In the genomic region with DNA sequence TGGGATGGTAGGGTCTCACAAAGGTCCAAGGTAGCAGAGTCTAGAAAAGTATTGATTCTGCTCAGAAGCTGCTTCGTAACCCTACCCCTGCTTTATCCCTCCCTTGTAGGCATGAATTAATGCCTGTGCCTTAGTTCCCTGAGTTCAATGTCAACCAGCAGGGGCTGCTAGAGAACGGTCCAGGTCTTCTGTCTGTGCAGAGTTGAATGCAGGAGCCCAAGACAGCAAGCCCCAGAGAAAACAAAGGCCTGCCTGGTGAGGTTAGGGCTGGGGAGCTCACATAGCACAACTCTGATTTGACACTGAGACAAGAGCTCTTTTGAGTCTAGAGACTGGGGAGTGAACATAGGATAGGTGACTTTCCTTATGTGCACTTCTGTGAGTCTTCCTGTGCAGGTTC, we compare ENCODE assay signal across 12 mouse cellular contexts. TPM values are rescaled to one million over a fixed set of nuclear protein-coding genes. Genes with fewer than 3 reads are reported as not detected.
A peak's percentile ranks its signal among the peaks of the same experiment; 100 is the strongest.
DNase-seq lines count a peak whose midpoint lies in the region; ATAC-seq and TF ChIP-seq lines count a peak whose summit lies in the region.
"Had no signal": no experiment of that assay in that cellular context is flagged by ENCODE, and none has a peak within 500 bp of the region (broad histone marks: within the 10 kb centered on the region; RNA-seq: fewer than 3 reads in every experiment).

No protein-coding gene starts in this region.

- H3K9ac ChIP-seq in kidney, embryonic 15.5 days: no peak overlapping the region
- H3K9ac ChIP-seq in CH12.LX (ENCODE audit: insufficient read depth, low read depth): no peak overlapping the region

- TF ChIP-seq POLR2A in CH12.LX (IDR thresholded peaks at IDR 0.05; ENCODE audit: low read depth, low read length): no peak

- 38% methylated on average over 2 of the region's 2 CpGs for WGBS in kidney, embryonic 15.5 days

- no peaks in the 10 kb centered on the region; the same call in 1 of the 2 replicates for H3K79me2 ChIP-seq in CH12.LX (replicated peaks; ENCODE audit: control insufficient read depth, extremely low read depth, insufficient read depth, poor library complexity, severe bottlenecking)

- 0 out of 2 replicates have a peak, but pooled peaks cover 7% of the 10 kb centered on the region for H3K27me3 ChIP-seq in kidney, embryonic 15.5 days
- no peaks in the 10 kb centered on the region for H3K27me3 ChIP-seq in CH12.LX (replicated peaks)

- H3K36me3 ChIP-seq in kidney, embryonic 15.5 days: no peaks in the 10 kb centered on the region
- H3K36me3 ChIP-seq in CH12.LX (replicated peaks in 1 of 2; ENCODE audit: control insufficient read depth in 1 of 2, insufficient read depth in 1 of 2, low read length in 1 of 2): no peaks in the 10 kb centered on the region

- no peaks in the 10 kb centered on the region for H3K9me3 ChIP-seq in kidney, embryonic 15.5 days (replicated peaks)
- H3K9me3 ChIP-seq in CH12.LX (replicated peaks; ENCODE audit: low read length): no peaks in the 10 kb centered on the region

- ATAC-seq in kidney, embryonic 15.5 days (replicated peaks; ENCODE audit: low FRiP score): no peak
- ATAC-seq in megakaryocyte progenitor cell, adult 5-6 weeks (replicated peaks; ENCODE audit: poor library complexity): 0 out of 2 replicates have a peak, but pooled peaks have one; percentile 39
- ATAC-seq in cerebellum, adult (ENCODE audit: insufficient number of reproducible peaks, low FRiP score, low TSS enrichment): no peak

- no peak for TF ChIP-seq EP300 in CH12.LX (IDR thresholded peaks at IDR 0.05; ENCODE audit: low read length)

- TF ChIP-seq CTCF in CH12.LX (conservative IDR thresholded peaks at IDR 0.05 in 1 of 2, IDR thresholded peaks at IDR 0.05 in 1 of 2; ENCODE audit: low read depth in 2 of 2, low read length in 2 of 2): peak in 1 of 2 experiments; percentile 66; a peak in 2 of 4 replicates

- DNase-seq in kidney, postnatal 36 days: peak; percentile 1 to 21
- DNase-seq in CH12.LX (ENCODE audit: extremely low read depth): peak; percentile 42
- peak; percentile 13 for DNase-seq in Muller cell, postnatal 12 days (ENCODE audit: inconsistent ontology term)
- DNase-seq in MN1 (ENCODE audit: low spot score): no peak
- DNase-seq: adrenal gland, postnatal 14 days had no signal

- H3K27ac ChIP-seq in kidney, embryonic 15.5 days: no peak overlapping the region
- H3K27ac ChIP-seq in CH12.LX (ENCODE audit: insufficient read depth, low read depth): no peak overlapping the region
- H3K27ac ChIP-seq: macrophage had no signal

- peak; percentile 52 for TF ChIP-seq RAD21 in CH12.LX (IDR thresholded peaks at IDR 0.05; ENCODE audit: low read depth, low read length)

- no peak overlapping the region for H3K4me3 ChIP-seq in kidney, embryonic 15.5 days (replicated peaks)
- no peak overlapping the region for H3K4me3 ChIP-seq in CH12.LX (replicated peaks in 1 of 3; ENCODE audit: low read depth in 2 of 3, low read length in 2 of 3, poor library complexity in 1 of 3)

- no peak overlapping the region for H3K4me2 ChIP-seq in kidney, embryonic 15.5 days
- H3K4me2 ChIP-seq in CH12.LX (ENCODE audit: insufficient read depth, low read depth, poor library complexity, severe bottlenecking): no peak overlapping the region

- dilution Hi-C loops in CH12.LX (cut with MboI; ENCODE audit: extremely low pct_ligation_motif_present, extremely low pct_unique_long_range_greater_than_20kb, low sequenced_read_pairs): no loop called here

- H3K4me1 ChIP-seq in kidney, embryonic 15.5 days: no peaks in the 10 kb centered on the region
- H3K4me1 ChIP-seq in CH12.LX (ENCODE audit: control insufficient read depth in 1 of 2, insufficient read depth in 2 of 2): peaks cover 0 to 21% of the 10 kb centered on the region in 2 experiments; a peak in 2 of 4 replicates

- in situ Hi-C loops in CH12.LX (cut with MboI; ENCODE audit: low pct_ligation_motif_present, low pct_unique_long_range_greater_than_20kb, low sequenced_read_pairs): no loop called here

TF ChIP-seq in CH12.LX, 34 proteins besides CTCF, POLR2A, EP300 and RAD21:
- peak; percentile 65 for TF ChIP-seq SMC3 (IDR thresholded peaks at IDR 0.05; ENCODE audit: low read depth, low read length)
- TF ChIP-seq MYC (IDR thresholded peaks at IDR 0.05; ENCODE audit: low read depth, low read length): no peak

RNA-seq across cellular contexts. Expression of a gene that starts 56.6 kb away (rescaled TPM):
- not detected in 2 replicates for polyA plus RNA-seq in kidney, embryonic 15.5 days (2015; fragmentation: Nextera tagmentation; extraction: Ambion mirVana)
- total RNA-seq in CH12.LX (2012; rRNA removed) (not detected in 2 replicates), CH12.LX (2014; rRNA removed) (not detected in 2 replicates)
- not detected in 2 replicates for polyA plus RNA-seq in CH12.LX (2012; ENCODE audit: insufficient read length, low read depth)
- total RNA-seq in megakaryocyte progenitor cell, adult 5-6 weeks (2015): not detected in 2 replicates
- not detected in 2 replicates for total RNA-seq in megakaryocyte progenitor cell, adult 5-6 weeks (2017)
- total RNA-seq: adrenal gland, postnatal 14 days; common myeloid progenitor, adult 5-6 weeks; layer of hippocampus, adult 8-10 months had no signal
- polyA plus RNA-seq: macrophage; stomach, embryonic 16.5 days had no signal
